10 mouse cellular contexts compared by ENCODE assay signal in genomic region chr2:68348966-68349365, GRCm38 (mm10).
DNase-seq lines count a peak whose midpoint lies in the region; ATAC-seq lines count a peak whose summit lies in the region.
"Had no signal": no experiment of that assay in that cellular context is flagged by ENCODE, and none has a peak within 500 bp of the region (broad histone marks: within the 10 kb centered on the region; RNA-seq: fewer than 3 reads in every experiment).

No protein-coding gene starts in this region.

- no peaks in the 10 kb centered on the region for H3K36me3 ChIP-seq in forebrain, embryonic 15.5 days
- no peaks in the 10 kb centered on the region for H3K36me3 ChIP-seq in liver, embryonic 11.5 days (ENCODE audit: control insufficient read depth, insufficient read depth, low read length)
- H3K36me3 ChIP-seq: liver, embryonic 13.5 days had no signal

- peak overlapping the region; percentile 31 for H3K4me2 ChIP-seq in forebrain, embryonic 15.5 days (replicated peaks)
- H3K4me2 ChIP-seq in liver, embryonic 11.5 days, result no peak overlapping the region
- H3K4me2 ChIP-seq: liver, embryonic 13.5 days had no signal

- WGBS in forebrain, embryonic 15.5 days, result 58% methylated on average over 12 of the region's 12 CpGs
- WGBS in liver, embryonic 11.5 days, result 85% methylated on average over 12 of the region's 12 CpGs

- H3K9ac ChIP-seq in forebrain, embryonic 15.5 days (replicated peaks), result no peak overlapping the region
- no peak overlapping the region for H3K9ac ChIP-seq in liver, embryonic 11.5 days (ENCODE audit: low read depth, low read length)
- H3K9ac ChIP-seq: liver, embryonic 13.5 days had no signal

- peak; percentile 24; the same call in 1 of the 2 replicates for ATAC-seq in forebrain, embryonic 15.5 days (replicated peaks)
- ATAC-seq in liver, embryonic 11.5 days (replicated peaks; ENCODE audit: low FRiP score), result no peak

- DNase-seq in layer of hippocampus, adult 11-12 months (ENCODE audit: low spot score), result peak; percentile 40
- DNase-seq in layer of hippocampus, postnatal 25 days (ENCODE audit: extremely low spot score in 1 of 2, low spot score in 1 of 2), result no peak
- DNase-seq in brain, adult 2 months (ENCODE audit: low read depth, low spot score), result peak; percentile 77
- peak; percentile 31 to 53 for DNase-seq in layer of hippocampus, postnatal 14 days (ENCODE audit: low spot score in 2 of 2)
- DNase-seq in liver, embryonic 11.5 days (ENCODE audit: low spot score), result no peak
- DNase-seq in gastrocnemius, postnatal 25 days, result no peak
- no peak for DNase-seq in cerebellum, adult 11 months

- H3K27me3 ChIP-seq in forebrain, embryonic 15.5 days, result no peaks in the 10 kb centered on the region
- no peaks in the 10 kb centered on the region for H3K27me3 ChIP-seq in liver, embryonic 11.5 days (replicated peaks; ENCODE audit: control insufficient read depth, insufficient read depth, low read length)
- H3K27me3 ChIP-seq: liver, embryonic 13.5 days had no signal

- H3K4me1 ChIP-seq in forebrain, embryonic 15.5 days, result peaks cover 19% of the 10 kb centered on the region
- no peaks in the 10 kb centered on the region; the same call in 1 of the 2 replicates for H3K4me1 ChIP-seq in liver, embryonic 11.5 days (replicated peaks; ENCODE audit: control insufficient read depth, insufficient read depth, low read length)
- H3K4me1 ChIP-seq: liver, embryonic 13.5 days had no signal

- no peaks in the 10 kb centered on the region for H3K9me3 ChIP-seq in forebrain, embryonic 15.5 days
- no peaks in the 10 kb centered on the region for H3K9me3 ChIP-seq in liver, embryonic 11.5 days (ENCODE audit: control insufficient read depth, low read length)
- H3K9me3 ChIP-seq: liver, embryonic 13.5 days had no signal

- 0 out of 2 replicates have a peak overlapping the region, but pooled peaks have one; percentile 45 for H3K27ac ChIP-seq in forebrain, embryonic 15.5 days (replicated peaks)
- H3K27ac ChIP-seq in liver, embryonic 11.5 days (ENCODE audit: low read depth, low read length), result no peak overlapping the region
- H3K27ac ChIP-seq: liver, embryonic 13.5 days; stomach, postnatal 0 days had no signal

- H3K4me3 ChIP-seq in forebrain, embryonic 15.5 days, result no peak overlapping the region
- no peak overlapping the region for H3K4me3 ChIP-seq in liver, embryonic 11.5 days (ENCODE audit: low read depth, low read length)
- H3K4me3 ChIP-seq: liver, embryonic 13.5 days had no signal

Comparison
In these comparisons a context has a peak if more than half of its experiments do, and no peak if none do; other contexts are left out.
1. DNase-seq: peak in layer of hippocampus, adult 11-12 months (single experiment), brain, adult 2 months (single experiment) and layer of hippocampus, postnatal 14 days (2 of 2); none in layer of hippocampus, postnatal 25 days (0 of 2), liver, embryonic 11.5 days (single experiment), gastrocnemius, postnatal 25 days (single experiment) and cerebellum, adult 11 months (single experiment).